Mouse (Mus musculus) heart, postnatal 0 days (tissue): ENCODE measurements at regions not wholly inside any gene's neighbourhood (a gene's known extent, or its start where the extent isn't known, plus 50 kb on each side); places are given as distances from the start of the nearest gene placed in this dataset.

Experiments used
- ATAC-seq: fragments of 200-750 bp; cut with Nextera tagmentation; 2 replicates; pipeline ENCODE4 v1.8.0; 2017; ENCODE audit warnings: low read depth, moderate number of reproducible peaks, moderate library complexity; ENCODE audit not compliant: insufficient read depth
- DNase-seq: peaks from one replicate; pipeline ENCODE4 v3.0.0-alpha.2; 2016; ENCODE audit warnings: low spot score
- H3K27ac ChIP-seq: fragments of 300-500 bp; sonication (generic); 2 replicates; pipeline ENCODE4 v1.5.1; 2014; ENCODE audit warnings: low read depth, mild to moderate bottlenecking
- H3K27me3 ChIP-seq: fragments of 300-500 bp; sonication (generic); 2 replicates; pipeline ENCODE4 v1.6.1; 2014; ENCODE audit warnings: low read length, mixed read lengths; ENCODE audit not compliant: control insufficient read depth, insufficient read depth
- H3K36me3 ChIP-seq: fragments of 300-500 bp; sonication (generic); replicated peaks from 2 replicates; pipeline ENCODE4 v1.6.1; 2014; ENCODE audit warnings: low read length, mixed read lengths; ENCODE audit not compliant: control insufficient read depth, insufficient read depth
- H3K4me1 ChIP-seq: fragments of 300-500 bp; sonication (generic); 2 replicates; pipeline ENCODE4 v1.6.1; 2014; ENCODE audit warnings: antibody characterized with exemption; ENCODE audit not compliant: control insufficient read depth, insufficient read depth
- H3K4me2 ChIP-seq: fragments of 300-500 bp; sonication (generic); 2 replicates; pipeline ENCODE4 v1.6.1; 2014; ENCODE audit warnings: low read depth, mild to moderate bottlenecking, low read length, moderate library complexity
- H3K4me3 ChIP-seq: fragments of 300-500 bp; sonication (generic); 2 replicates; pipeline ENCODE4 v1.5.1; 2014; ENCODE audit warnings: low read depth, low read length
- H3K9ac ChIP-seq: fragments of 300-500 bp; sonication (generic); replicated peaks from 2 replicates; pipeline ENCODE4 v1.6.1; 2014; ENCODE audit warnings: low read depth, low read length, mixed read lengths
- H3K9me3 ChIP-seq: fragments of 300-500 bp; sonication (generic); replicated peaks from 2 replicates; pipeline ENCODE4 v1.6.1; 2016; ENCODE audit warnings: low read length; ENCODE audit not compliant: control insufficient read depth
- CTCF ChIP-seq: IDR thresholded peaks from 2 replicates; pipeline ENCODE4 v1.5.1; 2016; ENCODE audit warnings: antibody characterized with exemption, control low read depth, low read depth
- EP300 ChIP-seq: IDR thresholded peaks from 2 replicates; pipeline ENCODE4 v1.6.1; 2016; ENCODE audit warnings: antibody characterized with exemption, low read depth
- WGBS: fragments of 180-500 bp; shearing (Covaris S2); extraction: QIAGEN DNeasy Blood & Tissue Kit; methylation state at CpG from one replicate; pipeline ENCODE4 v1.1.7; 2014; 5-methylcytosine and 5-hydroxymethylcytosine counted together

GRCm38 (mm10) chr16:86516935-86517334 is 615.3 kb upstream of the Adamts5 start:
- WGBS = 37% methylated on average over 1 of the region's 1 CpGs
- Histone ChIP-seq H3K27me3 (no peaks in the 10 kb centered on the region), H3K4me2 (no peak overlapping the region), H3K9ac (no peak overlapping the region), H3K36me3 (no peaks in the 10 kb centered on the region), H3K9me3 (no peaks in the 10 kb centered on the region), H3K27ac (no peak overlapping the region), H3K4me1 (no peaks in the 10 kb centered on the region), H3K4me3 (no peak overlapping the region)
- TF ChIP-seq EP300 = no peak
- TF ChIP-seq CTCF = no peak
- DNase-seq (no peak), ATAC-seq (no peak)

- 30% methylated on average over 3 of the region's 3 CpGs for WGBS
- no peaks in the 10 kb centered on the region for H3K4me1 ChIP-seq
- TF ChIP-seq CTCF (no peak), EP300 (no peak)
Observed at GRCm38 (mm10) chr16:86516144-86516543, 614.5 kb upstream of the Adamts5 start.

GRCm38 (mm10) chr16:86501074-86501952 is 599.7 kb upstream of the Adamts5 start:
- Histone ChIP-seq H3K9ac (no peak overlapping the region), H3K27me3 (no peaks in the 10 kb centered on the region), H3K4me3 (no peak overlapping the region), H3K36me3 (no peaks in the 10 kb centered on the region), H3K9me3 (no peaks in the 10 kb centered on the region), H3K27ac (no peak overlapping the region), H3K4me1 (no peaks in the 10 kb centered on the region), H3K4me2 (no peak overlapping the region)
- WGBS = 50% methylated on average over 3 of the region's 3 CpGs
- TF ChIP-seq CTCF (no peak), EP300 (no peak)
- DNase-seq = no peak
- no peak for ATAC-seq

More at GRCm38 (mm10) chr16:86516144-86516543, 614.5 kb upstream of the Adamts5 start:
- Histone ChIP-seq H3K27me3 (no peaks in the 10 kb centered on the region), H3K4me2 (no peak overlapping the region), H3K36me3 (no peaks in the 10 kb centered on the region), H3K27ac (no peak overlapping the region), H3K9me3 (no peaks in the 10 kb centered on the region), H3K4me3 (no peak overlapping the region), H3K9ac (no peak overlapping the region)
- DNase-seq (no peak), ATAC-seq (no peak)

GRCm38 (mm10) chr16:86475145-86475544 is 573.5 kb upstream of the Adamts5 start:
- TF ChIP-seq CTCF (peak; percentile 29), EP300 (no peak)
- DNase-seq = no peak

GRCm38 (mm10) chr16:86473059-86473740 is 571.6 kb upstream of the Adamts5 start:
- WGBS = 46% methylated on average over 4 of the region's 4 CpGs
- ATAC-seq (no peak), DNase-seq (no peak)
- no peak overlapping the region for H3K27ac ChIP-seq
- H3K27me3 ChIP-seq = no peaks in the 10 kb centered on the region
- H3K9me3 ChIP-seq = no peaks in the 10 kb centered on the region
- H3K4me3 ChIP-seq = no peak overlapping the region
- no peaks in the 10 kb centered on the region for H3K4me1 ChIP-seq
- H3K9ac ChIP-seq = no peak overlapping the region
- H3K36me3 ChIP-seq = no peaks in the 10 kb centered on the region
- H3K4me2 ChIP-seq = no peak overlapping the region
- TF ChIP-seq CTCF = no peak
- TF ChIP-seq EP300 = no peak

More at GRCm38 (mm10) chr16:86475145-86475544, 573.5 kb upstream of the Adamts5 start:
- Histone ChIP-seq H3K4me1 (no peaks in the 10 kb centered on the region), H3K4me3 (no peak overlapping the region), H3K9me3 (no peaks in the 10 kb centered on the region), H3K27me3 (no peaks in the 10 kb centered on the region), H3K27ac (no peak overlapping the region), H3K4me2 (no peak overlapping the region), H3K9ac (no peak overlapping the region), H3K36me3 (no peaks in the 10 kb centered on the region)
- WGBS = 77% methylated on average over 1 of the region's 1 CpGs
- no peak for ATAC-seq
